Mouse (Mus musculus): Measurements from ENCODE around the gene Dctd.
A peak's percentile ranks its signal among the peaks of the same experiment; 100 is the strongest.

Gene Dctd

DNA sequence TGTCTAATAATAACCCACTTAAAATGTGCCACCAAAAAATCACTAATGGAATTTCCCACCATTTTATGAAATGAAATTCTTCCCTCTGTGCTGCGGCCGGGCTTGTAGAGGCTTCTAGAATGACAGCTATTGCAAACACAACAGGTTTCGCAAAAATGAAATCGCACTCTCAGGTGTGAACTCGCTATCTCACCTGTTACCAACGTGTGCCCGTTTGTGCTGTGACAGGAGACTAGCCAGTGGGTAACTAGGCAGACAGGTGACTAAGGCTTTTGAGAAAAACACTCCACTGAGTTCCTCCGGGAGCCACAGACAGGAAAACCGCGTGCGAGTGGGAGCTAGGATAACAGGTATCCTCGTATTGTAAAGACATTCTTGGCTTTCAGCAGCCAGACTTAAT lies at the start of gene Dctd:
TSS of gene Dctd (plus strand) at position 301 of the 400 bp plus-strand sequence.
- DNase-seq: no peak

GRCm38 (mm10) chr8:48053611-48054010 lies 45.3 kb upstream of the Dctd start:
- no peak for DNase-seq

- no peak for DNase-seq
Measured at GRCm38 (mm10) chr8:48063526-48064072, 35.3 kb upstream of the Dctd start.

- no peak for DNase-seq
Measured at GRCm38 (mm10) chr8:48074149-48074548, 24.7 kb upstream of the Dctd start.

DNA sequence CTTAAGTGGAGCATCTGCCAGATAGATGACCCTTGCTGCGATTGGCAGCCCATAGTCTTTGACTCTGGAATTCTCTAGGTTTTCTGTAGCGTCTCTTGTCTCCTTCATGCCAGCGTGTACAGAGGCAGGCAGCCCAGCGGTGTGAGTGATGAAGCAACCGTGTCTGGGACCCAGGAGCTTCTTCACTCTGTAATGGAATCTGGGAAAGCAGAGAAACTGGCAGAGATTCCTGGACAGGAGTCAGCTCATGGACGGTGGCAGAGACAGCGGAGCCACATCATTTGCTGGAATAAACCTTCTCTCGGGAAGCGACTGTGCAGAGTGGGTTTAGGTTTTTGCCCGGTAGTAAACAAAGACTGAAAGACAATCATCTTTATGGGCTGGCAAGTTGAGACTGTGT lies 16.5 kb upstream of the Dctd start:
- DNase-seq: no peak

GRCm38 (mm10) chr8:48090661-48091060 lies 8.2 kb upstream of the Dctd start:
- no peak for DNase-seq

DNA sequence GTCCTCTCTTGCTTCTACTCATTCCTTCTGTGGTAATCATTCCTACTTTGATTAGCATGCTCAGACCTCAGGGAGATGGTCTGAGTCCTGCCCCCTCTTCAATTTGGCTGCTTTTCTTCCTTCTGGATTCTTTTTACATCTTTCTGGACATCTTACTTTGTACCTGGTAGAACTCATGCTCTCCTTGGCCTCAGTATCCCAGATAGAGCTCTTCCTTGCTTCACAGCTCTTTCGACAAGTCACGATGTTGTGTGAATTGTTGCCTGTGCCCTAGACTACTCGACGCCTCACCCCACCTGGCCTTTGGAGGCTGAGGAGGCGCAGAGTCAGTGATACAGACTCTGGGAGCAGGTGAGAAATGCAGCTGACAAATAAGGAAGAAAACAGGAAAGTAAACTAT lies 3.5 kb upstream of the Dctd start:
- no peak for DNase-seq

GRCm38 (mm10) chr8:48097131-48097794 lies 1.6 kb upstream of the Dctd start:
- peak in 1 of 2 experiments; percentile 12 for DNase-seq

- DNase-seq: no peak
Measured at GRCm38 (mm10) chr8:48098081-48098639, 732 bp upstream of the Dctd start.

DNA sequence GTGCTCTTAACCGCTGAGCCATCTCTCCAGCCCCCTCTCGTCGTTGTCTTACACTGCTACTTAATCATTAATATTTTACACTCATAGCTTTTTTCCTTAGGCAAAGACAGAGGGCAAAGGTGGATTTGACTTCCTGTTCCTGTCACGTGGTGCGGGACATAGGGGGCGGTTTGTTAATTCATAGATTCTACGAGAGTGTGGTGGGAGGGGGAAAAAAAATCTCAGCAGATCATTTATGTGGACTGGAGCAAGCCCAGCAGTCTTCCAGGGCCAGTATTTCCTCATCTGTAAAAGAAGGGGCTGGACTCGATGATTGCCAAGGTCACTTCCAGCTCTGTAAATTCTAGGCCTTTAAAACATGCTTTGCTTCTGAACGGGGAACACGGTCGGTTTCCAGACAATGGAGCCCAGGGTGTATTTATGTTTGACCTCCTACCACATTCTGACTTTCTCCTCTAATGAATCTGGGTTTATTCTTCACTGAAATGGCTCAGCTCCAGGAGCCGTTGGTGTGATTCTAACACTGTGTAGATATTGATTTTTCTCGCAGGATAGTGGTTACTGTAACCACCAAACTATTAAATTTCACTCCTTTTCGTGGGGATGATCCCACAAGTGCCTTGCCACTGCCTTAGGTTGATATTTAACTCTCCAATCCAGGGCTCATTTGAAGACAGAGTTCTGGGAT lies 1.4 kb downstream of the Dctd start:
- DNase-seq: no peak

DNA sequence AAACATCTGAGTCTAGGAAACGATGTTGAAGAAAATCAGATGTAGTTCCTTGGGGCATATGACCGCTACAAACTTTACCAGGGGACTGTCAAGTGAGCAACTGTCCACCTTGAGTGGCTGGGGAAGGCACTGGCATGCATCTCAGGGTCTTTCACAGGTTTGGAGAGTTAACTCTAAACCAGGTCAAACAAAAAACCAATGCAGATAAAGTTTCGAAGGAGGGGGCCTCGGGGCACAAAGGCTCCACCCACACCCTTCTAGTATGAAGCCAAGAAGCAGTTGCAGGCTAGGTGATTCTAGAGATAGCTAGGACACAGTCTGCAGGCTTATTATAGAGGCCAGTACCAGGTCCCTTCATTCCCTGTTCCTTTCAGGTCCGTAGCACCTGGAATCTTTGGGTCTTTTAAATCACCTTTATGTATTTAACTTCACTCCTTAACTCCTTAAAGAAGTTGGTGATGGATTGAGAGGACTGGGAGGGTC lies 10.5 kb downstream of the Dctd start:
- DNase-seq: no peak

DNA sequence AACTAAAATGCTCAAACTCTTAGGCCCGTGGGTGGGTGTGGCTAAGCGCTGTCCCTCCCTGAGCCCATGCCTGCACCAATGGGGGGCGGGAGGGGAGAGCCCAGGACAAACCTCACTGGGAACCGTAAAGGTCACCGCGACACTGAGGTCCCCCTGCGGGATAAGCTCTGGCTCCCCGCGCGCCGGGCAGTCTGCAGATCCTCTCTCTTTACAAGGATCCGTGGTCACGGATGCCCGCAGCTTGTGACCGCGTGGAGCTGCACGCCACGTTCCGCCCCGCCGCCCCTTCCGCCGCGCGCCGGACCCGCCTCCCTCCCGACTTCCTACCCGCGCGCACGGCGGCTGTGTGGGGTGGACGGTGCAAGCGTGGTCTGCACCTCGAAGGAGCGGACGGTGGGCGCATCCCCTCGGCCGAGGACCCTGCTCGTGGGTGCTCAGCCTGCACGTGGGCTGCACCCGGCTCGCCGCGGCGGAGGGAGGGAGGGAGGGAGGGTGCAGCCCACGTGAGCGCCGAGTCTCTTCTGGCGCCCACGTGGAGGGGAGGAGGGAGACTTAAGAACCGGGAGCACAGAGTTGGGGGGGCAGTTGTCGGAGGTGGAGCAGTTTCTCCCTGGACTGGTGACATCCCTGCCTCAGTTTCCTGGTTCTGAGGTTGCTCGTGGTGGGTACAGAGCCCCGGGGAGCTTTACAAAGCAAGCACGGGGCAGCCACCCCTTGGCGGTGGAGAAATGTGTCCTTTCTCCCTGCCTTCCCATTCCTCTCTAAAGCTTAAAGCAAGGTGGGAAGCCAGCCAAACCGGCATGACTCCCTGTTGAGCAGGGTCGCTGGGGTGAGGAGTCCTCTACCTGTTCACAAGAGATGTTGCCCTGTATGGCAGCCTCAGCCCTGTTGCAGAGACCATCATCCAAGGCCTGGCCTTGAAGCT lies 11.2 kb downstream of the Dctd start:
- peak; percentile 27 to 36 for DNase-seq

DNA sequence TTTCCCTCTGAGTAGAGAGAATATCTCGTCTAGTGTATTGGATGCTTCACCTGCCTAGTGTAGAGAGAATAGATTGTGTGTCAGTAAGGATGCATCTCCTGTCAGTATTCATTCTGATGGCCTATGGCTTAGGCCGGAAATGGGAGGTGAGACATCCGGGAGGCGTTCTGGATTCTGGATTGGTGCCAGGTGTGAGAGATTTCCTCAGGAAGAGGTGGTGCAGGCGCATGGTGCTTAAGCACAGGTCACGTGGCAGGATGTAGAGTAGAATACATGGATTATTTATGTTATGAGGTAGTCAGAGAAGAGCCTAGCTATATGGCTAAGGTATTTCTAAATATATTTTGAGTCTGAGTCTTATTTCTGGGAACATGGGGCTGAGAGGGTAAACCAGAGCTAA lies 15.7 kb downstream of the Dctd start:
- DNase-seq: peak; percentile 5 to 19

DNA sequence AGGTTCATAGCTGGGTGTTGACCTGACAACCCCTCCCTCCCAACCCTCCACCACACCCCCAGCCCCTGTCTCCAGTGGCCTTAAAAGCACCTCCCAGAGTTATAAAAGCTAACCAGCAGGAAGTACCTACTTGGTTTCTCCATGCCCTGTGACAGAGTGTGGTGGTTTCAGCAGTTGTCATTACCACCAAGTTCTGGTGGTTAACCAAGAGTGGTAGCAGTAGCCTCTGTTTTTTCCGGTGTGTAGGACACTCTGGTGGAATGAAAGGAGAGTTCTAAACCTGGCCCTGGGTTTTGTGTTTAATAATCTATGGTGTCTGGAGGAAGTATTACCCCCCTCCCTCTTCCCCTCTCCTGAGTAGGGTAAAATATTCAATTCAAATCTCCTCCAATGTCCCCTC lies 24.1 kb downstream of the Dctd start:
- DNase-seq: no peak

DNA sequence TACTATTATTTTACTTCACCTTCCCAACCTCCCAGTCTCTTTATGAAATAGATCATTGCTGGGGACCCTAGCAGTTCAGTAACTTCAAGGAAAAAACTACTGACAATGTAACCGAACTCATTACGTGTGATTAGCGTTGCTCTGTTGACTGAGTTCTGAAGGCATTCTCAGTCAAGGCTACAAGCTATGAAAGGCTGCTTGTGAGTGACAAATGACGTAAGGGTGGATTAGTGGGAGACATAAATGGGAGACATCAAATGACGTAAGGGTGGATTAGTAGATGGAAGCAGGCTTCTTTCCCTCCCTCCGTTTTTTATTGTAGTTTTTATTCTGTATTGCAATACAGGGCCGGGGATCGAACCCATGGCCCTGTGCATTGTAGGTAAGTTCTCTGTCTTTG lies 26.0 kb downstream of the Dctd start:
- DNase-seq: no peak

DNA sequence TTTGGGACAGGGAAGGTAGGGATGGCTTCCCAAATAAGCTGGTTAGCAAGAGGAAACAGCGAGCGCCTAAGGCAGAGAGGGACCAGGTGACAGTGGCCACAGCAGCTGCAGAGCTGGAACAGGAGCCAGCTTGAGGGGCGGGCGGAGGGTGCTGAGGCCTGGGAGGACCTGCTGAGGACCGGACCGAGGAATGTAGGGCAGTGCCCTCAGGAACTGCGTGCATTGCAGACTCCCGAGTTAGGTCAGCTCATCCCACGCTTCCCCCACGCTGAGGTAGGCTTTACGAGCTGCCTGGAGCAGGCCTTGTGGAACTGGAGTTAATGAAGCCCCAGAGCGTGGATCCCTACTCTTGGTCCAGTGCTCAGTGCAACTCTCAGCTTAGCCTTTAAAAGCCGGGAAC lies 28.1 kb downstream of the Dctd start:
- no peak for DNase-seq

DNA sequence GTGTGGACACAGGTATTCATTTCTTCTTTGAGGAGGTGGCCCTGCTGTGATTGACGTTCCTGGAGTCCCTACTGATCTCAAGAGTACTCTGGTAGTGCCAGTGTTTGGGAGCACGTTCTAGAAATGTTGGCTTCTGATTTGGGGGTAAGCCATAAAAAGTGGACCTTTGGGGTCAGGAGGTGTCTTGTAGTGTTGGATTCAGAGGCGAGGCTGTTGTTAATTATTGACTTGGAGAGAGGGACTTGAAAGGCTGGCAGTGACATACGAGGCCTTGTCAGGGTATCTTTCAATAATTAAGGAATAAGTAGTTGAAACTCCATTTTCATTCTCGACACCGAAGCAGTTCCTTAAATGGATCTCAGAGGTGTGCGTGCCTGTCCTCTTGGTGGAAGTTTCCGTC lies 31.4 kb downstream of the Dctd start:
- DNase-seq: no peak

DNA sequence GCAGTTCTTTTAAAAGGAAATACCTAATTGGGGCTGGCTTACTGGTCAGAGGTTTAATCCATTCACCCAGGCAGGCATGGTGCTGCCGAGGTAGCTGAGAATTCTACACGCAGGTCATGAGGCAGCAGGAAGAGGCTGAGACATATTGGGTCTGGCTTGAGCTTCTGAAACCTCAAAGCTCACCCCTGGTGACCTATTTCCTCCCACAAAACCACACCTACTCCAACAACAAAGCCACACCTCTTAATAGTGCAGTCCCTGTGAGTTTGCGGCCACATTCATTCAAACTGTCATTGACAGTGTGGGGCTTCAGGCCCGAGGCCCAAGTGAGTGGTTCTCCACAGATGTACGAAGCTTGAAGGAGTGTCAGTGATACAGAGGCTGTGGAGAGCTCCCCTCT lies 34.4 kb downstream of the Dctd start:
- DNase-seq: no peak

DNA sequence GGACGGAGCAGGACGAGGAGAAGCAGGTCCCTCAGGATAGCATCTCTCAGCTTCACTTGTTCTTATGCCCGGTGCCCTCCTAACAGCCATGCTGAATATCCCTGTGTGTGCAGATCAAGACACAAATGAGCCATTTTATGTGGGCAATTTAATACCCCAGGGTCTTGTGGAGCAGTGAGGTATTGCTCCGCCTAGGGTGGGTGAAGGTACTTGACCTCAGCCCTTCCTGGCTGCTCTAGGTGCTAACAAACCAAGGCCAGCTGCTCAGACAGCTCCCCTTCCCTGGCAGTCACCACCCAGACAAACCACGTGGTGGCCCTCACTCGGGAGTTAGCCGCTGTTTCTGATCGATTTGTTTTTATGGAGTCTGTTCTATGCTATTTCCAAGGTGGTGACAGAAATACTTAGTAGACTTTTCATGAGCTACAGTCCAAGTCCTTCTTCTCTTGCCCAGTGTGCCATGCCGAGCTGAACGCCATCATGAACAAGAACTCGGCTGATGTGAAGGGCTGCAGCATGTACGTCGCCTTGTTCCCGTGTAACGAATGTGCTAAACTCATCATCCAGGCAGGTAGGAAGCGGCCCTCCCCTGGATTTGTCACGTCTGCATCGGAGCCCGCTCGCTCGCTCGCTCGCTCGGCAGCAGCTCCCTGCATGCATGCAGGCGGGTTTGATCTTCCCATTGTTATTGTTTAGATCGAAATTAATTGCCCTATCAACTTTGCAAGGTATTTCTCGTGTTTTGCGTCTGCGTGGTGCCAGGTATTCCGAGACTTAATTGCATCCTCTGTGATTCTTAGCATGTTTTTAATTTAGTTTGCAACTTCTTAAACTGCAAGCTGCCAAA lies 38.1 kb downstream of the Dctd start:
- no peak for DNase-seq

- no peak for DNase-seq
Measured at GRCm38 (mm10) chr8:48137651-48137937, 38.7 kb downstream of the Dctd start.

DNA sequence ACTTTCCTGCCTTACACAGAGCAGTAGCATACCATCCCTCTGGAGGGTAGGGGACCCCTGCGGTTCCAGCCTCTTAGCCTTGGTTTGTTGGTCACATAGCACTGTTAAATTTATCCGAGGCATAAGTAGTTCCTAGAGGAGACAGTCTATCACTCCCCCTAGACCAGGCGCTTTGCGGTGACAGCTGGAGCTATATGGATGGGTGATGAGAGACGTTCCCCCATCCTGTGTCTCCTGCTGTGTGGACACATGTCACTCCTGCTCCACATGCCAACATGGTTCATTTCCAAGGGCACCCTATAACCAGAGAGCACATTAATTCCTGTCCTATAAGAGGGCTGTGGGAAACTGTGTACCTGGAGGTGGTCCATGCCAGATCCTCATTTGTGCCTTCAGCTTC lies 42.1 kb downstream of the Dctd start:
- DNase-seq: no peak

DNA sequence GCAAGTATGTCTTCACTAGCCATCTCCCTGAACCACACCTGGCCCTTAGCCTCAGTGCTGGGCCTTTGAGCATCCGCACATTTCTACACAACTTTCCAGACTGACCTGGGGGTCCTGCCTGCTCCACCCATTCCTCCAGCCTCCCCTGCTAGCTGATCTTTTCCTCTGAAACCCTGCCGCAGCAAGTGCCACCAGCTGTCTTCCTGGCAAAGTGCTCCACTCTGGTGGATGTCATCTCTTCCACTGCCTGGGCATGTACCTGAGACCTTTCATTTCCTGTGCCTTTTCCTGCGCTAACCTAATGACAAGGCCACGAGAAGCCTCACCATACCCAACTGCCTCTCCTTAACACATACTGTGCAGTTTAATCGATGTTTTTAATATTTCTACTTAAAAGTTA lies 46.9 kb downstream of the Dctd start:
- no peak for DNase-seq

Data from lung, adult 18-20 months (tissue).